In genomic region chr1:119902551-119903230, GRCm38 (mm10) we compare ENCODE assay signal across 9 mouse cellular contexts. TPM values are rescaled to one million over a fixed set of nuclear protein-coding genes. Genes with fewer than 3 reads are reported as not detected.
DNase-seq lines count a peak whose midpoint lies in the region; ATAC-seq and TF ChIP-seq lines count a peak whose summit lies in the region.
"Had no signal": no experiment of that assay in that cellular context is flagged by ENCODE, and none has a peak within 500 bp of the region (broad histone marks: within the 10 kb centered on the region; RNA-seq: fewer than 3 reads in every experiment).

No protein-coding gene starts in this region.

- H3K4me3 ChIP-seq in forebrain, postnatal 0 days (ENCODE audit: low read depth, low read length): no peak overlapping the region
- no peak overlapping the region for H3K4me3 ChIP-seq in midbrain, embryonic 14.5 days (replicated peaks; ENCODE audit: low read depth, low read length)

- no peaks in the 10 kb centered on the region for H3K27me3 ChIP-seq in forebrain, postnatal 0 days (ENCODE audit: insufficient read depth, low read length)
- no peaks in the 10 kb centered on the region for H3K27me3 ChIP-seq in midbrain, embryonic 14.5 days (ENCODE audit: control insufficient read depth, insufficient read depth, low read length)

- no peak overlapping the region for H3K9ac ChIP-seq in forebrain, postnatal 0 days
- no peak overlapping the region for H3K9ac ChIP-seq in midbrain, embryonic 14.5 days (replicated peaks; ENCODE audit: low read length)

- H3K4me1 ChIP-seq in forebrain, postnatal 0 days (ENCODE audit: insufficient read depth): peaks cover 21% of the 10 kb centered on the region
- peaks cover 20% of the 10 kb centered on the region for H3K4me1 ChIP-seq in midbrain, embryonic 14.5 days (ENCODE audit: control insufficient read depth, insufficient read depth, low read length)

- TF ChIP-seq CTCF in forebrain, postnatal 0 days (IDR thresholded peaks at IDR 0.05; ENCODE audit: low read depth): no peak

- WGBS in forebrain, postnatal 0 days: 27% methylated on average over 8 of the region's 8 CpGs
- 32% methylated on average over 8 of the region's 8 CpGs for WGBS in midbrain, embryonic 14.5 days

- no peak overlapping the region for H3K4me2 ChIP-seq in forebrain, postnatal 0 days (ENCODE audit: low read depth)
- H3K4me2 ChIP-seq in midbrain, embryonic 14.5 days (ENCODE audit: low read length): no peak overlapping the region

- ATAC-seq in forebrain, postnatal 0 days: peak; percentile 66
- peak; percentile 79 for ATAC-seq in midbrain, embryonic 14.5 days (ENCODE audit: low FRiP score, low TSS enrichment)

- DNase-seq in heart, adult 11 months: peak; percentile 82
- no peak for DNase-seq in heart, adult 18-20 months
- DNase-seq in cerebellum, adult 8-10 months: peak; percentile 60
- peak; percentile 78 for DNase-seq in forebrain, postnatal 0 days
- DNase-seq in midbrain, embryonic 14.5 days: peak; percentile 76
- no peak for DNase-seq in spleen, adult 18-20 months
- no peak for DNase-seq in layer of hippocampus, adult 18-20 months (ENCODE audit: low spot score in 2 of 2)
- DNase-seq in spleen, postnatal 4 days (ENCODE audit: low spot score in 2 of 2): no peak
- DNase-seq: adrenal gland, postnatal 25 days had no signal

- H3K36me3 ChIP-seq in forebrain, postnatal 0 days (ENCODE audit: insufficient read depth): no peaks in the 10 kb centered on the region
- H3K36me3 ChIP-seq in midbrain, embryonic 14.5 days (ENCODE audit: control insufficient read depth, insufficient read depth, low read length): no peaks in the 10 kb centered on the region

- peak overlapping the region; percentile 66 for H3K27ac ChIP-seq in forebrain, postnatal 0 days (ENCODE audit: low read depth, low read length)
- peak overlapping the region; percentile 49; the same call in 1 of the 2 replicates for H3K27ac ChIP-seq in midbrain, embryonic 14.5 days (replicated peaks; ENCODE audit: low read depth, low read length)

- H3K9me3 ChIP-seq in forebrain, postnatal 0 days (ENCODE audit: low read length): no peaks in the 10 kb centered on the region
- H3K9me3 ChIP-seq in midbrain, embryonic 14.5 days (ENCODE audit: control insufficient read depth, low read length): no peaks in the 10 kb centered on the region

RNA-seq across cellular contexts. Expression of gene Tmem177, which starts 10.3 kb away (rescaled TPM):
- 10 to 100 TPM in 1 of 2 experiments, 1 to 10 TPM in 1; 9.9 to 10.7 TPM for total RNA-seq in heart, adult 18-20 months (2021)
- total RNA-seq in forebrain, postnatal 0 days (2014; rRNA removed): 6.9 and 7.2 TPM in 2 replicates
- polyA plus RNA-seq in forebrain, postnatal 0 days (2015; fragmentation: Nextera tagmentation; extraction: Ambion mirVana): 4.1 and 5.4 TPM in 2 replicates
- 5.2 and 7.5 TPM in 2 replicates for polyA plus RNA-seq in midbrain, embryonic 14.5 days (2014; fragmentation: Nextera tagmentation; extraction: Ambion mirVana)
- total RNA-seq in layer of hippocampus, adult 18-20 months (2021): 1 to 10 TPM; 7.9 to 8.0 TPM

Comparison
In these comparisons a context has a peak if more than half of its experiments do, and no peak if none do; other contexts are left out.
1. DNase-seq: peak in heart, adult 11 months (single experiment), cerebellum, adult 8-10 months (single experiment), forebrain, postnatal 0 days (single experiment) and midbrain, embryonic 14.5 days (single experiment); none in heart, adult 18-20 months (0 of 2), spleen, adult 18-20 months (0 of 2), layer of hippocampus, adult 18-20 months (0 of 2) and spleen, postnatal 4 days (0 of 2).